Mouse (Mus musculus) liver, adult 2 months (tissue): ENCODE data around the gene Tmem108.
"Not testable (repeated sequence)": the region's sequence is repeated elsewhere in the genome, so short reads cannot be mapped to it uniquely, and the experiment has no call there.

Experiments
- CTCF ChIP-seq: fragments of 200-500 bp; IDR thresholded peaks from 2 replicates; pipeline ENCODE4 v1.5.1; 2011; ENCODE audit warnings: low read depth, low read length, control low read depth
- POLR2A ChIP-seq: fragments of 200-500 bp; IDR thresholded peaks from 2 replicates; pipeline ENCODE4 v1.6.1; 2011; ENCODE audit warnings: low read length, control low read depth; ENCODE audit not compliant: insufficient read depth; ENCODE audit errors: extremely low read depth

GRCm38 (mm10) chr9:103670592-103671113 lies 91.0 kb downstream of the Tmem108 start:
- not testable (repeated sequence) for TF ChIP-seq CTCF, POLR2A
